Mouse (Mus musculus): ENCODE data around the gene Sugct.
A peak's percentile ranks its signal among the peaks of the same experiment; 100 is the strongest.

GRCm38 (mm10) chr13:17432139-17432916 is 263.0 kb downstream of the Sugct start:
- no peak for TF ChIP-seq POLR2A (IDR thresholded peaks at IDR 0.05; ENCODE audit: insufficient read depth, low read depth, low read length)
- TF ChIP-seq EP300 (IDR thresholded peaks at IDR 0.05; ENCODE audit: insufficient read depth, low read depth, low read length) = no peak
- peak; percentile 75 for TF ChIP-seq CTCF (IDR thresholded peaks at IDR 0.05)
